Mouse (Mus musculus): ENCODE results near the gene Tmem120a. TPM values are rescaled to one million over a fixed set of nuclear protein-coding genes. Genes with fewer than 3 reads are reported as not detected.

Tmem120a gene
- total RNA-seq, 2 experiments from 2014 or later, result 13.5 to 18.7 TPM

Small RNA genes lying within 50 kb of the gene (microRNA-seq; reads per million reads assigned to microRNA genes)
- gene Mir7034, result 0.50 to 1.3 reads per million in 2 experiments

Other genes with a start within 250 kb of the Tmem120a start
- 10 to 100 TPM; 44.3 to 59.7 TPM for gene Hip1, start 199.3 kb downstream of the Tmem120a start, total RNA-seq (2021)
- not detected for gene Ccl26, start 180.9 kb downstream of the Tmem120a start, total RNA-seq (2021)
- gene Ccl24, start 171.4 kb downstream of the Tmem120a start, total RNA-seq (2021), result under 1 TPM; 0.46 to 0.50 TPM
- 10 to 100 TPM; 83.8 to 86.5 TPM for gene Rhbdd2, start 111.8 kb downstream of the Tmem120a start, total RNA-seq (2021)
- 10 to 100 TPM; 84.4 to 91.2 TPM for gene Por, start 74.4 kb downstream of the Tmem120a start, total RNA-seq (2021)
- gene Styxl1, start 33.9 kb upstream of the Tmem120a start, total RNA-seq (2021), result not detected
- gene Mdh2, start 34.0 kb upstream of the Tmem120a start, total RNA-seq (2021), result 100 to 1,000 TPM; 389 to 397 TPM
- gene Srrm3, start 62.4 kb upstream of the Tmem120a start, total RNA-seq (2021), result 10 to 100 TPM; 85.4 to 98.1 TPM
- 10 to 100 TPM; 16.9 to 19.7 TPM for gene Hspb1, start 143.5 kb upstream of the Tmem120a start, total RNA-seq (2021)
- 1,000 to 10,000 TPM; 1,217 to 1,308 TPM for gene Ywhag, start 190.2 kb upstream of the Tmem120a start, total RNA-seq (2021)
- 1 to 10 TPM; 2.0 to 2.3 TPM for gene Ssc4d, start 230.1 kb upstream of the Tmem120a start, total RNA-seq (2021)
- gene Zp3, start 235.7 kb upstream of the Tmem120a start, total RNA-seq (2021), result not detected